Mouse (Mus musculus) olfactory bulb, adult 2 months (tissue): Measurements from ENCODE around the gene Lyg1.

ENCODE experiments used
- CTCF ChIP-seq: fragments of 200-500 bp; IDR thresholded peaks from 2 replicates; pipeline ENCODE4 v1.5.1; 2012; ENCODE audit warnings: low read depth, mild to moderate bottlenecking, low read length, moderate library complexity; ENCODE audit not compliant: insufficient read depth
- POLR2A ChIP-seq: fragments of 200-500 bp; IDR thresholded peaks from 2 replicates; pipeline ENCODE4 v1.6.1; 2012; ENCODE audit warnings: mild to moderate bottlenecking, low read depth, low read length, moderate library complexity; ENCODE audit not compliant: insufficient read depth

DNA sequence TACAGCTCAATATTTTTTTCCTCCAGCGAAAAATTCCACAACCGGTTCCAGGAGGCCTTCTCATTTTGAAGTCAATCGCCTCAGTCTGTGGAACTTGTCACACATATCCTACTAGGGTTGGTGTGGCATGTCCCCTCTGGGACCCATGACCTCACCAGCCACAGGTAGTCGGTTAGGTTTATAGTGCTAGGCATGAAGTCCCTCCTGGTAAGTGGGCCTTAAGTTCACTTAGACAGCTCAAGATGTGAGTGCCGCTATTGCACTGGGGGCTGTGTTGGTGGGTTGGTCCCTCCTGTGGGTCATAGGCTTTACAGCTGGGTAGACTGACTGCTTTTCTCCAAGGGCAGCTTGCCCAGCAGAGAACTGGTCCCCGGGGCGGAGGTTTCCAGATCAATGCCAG lies 19.7 kb upstream of the Lyg1 start:
- TF ChIP-seq POLR2A (no peak), CTCF (no peak)
